Mouse (Mus musculus): Measurements from ENCODE around the gene Sox5.

DNA sequence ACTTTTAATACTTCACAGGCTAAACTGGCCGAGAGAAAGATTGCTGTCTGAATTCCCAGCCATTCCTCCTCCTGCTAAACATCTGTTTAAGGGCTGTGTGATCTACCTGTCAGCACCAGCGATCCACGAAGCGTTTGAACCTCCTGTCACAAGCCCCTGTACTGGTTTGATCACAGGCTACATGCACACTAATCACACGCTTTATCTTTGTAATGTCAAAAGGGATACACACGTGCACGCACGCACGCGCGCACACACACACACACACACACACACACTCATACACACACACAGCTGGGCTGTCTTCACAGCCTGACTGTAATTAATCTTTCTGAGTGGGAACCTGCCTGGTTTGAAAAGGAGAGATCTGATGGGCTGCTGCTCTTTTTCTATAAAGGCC is 784.2 kb downstream of the Sox5 start:
- TF ChIP-seq POLR2A (IDR thresholded peaks at IDR 0.05; ENCODE audit: low read depth, low read length): no peak
- TF ChIP-seq CTCF (IDR thresholded peaks at IDR 0.05; ENCODE audit: borderline replicate concordance, insufficient read depth, low read length): no peak

All from embryonic fibroblast, embryonic 13.5 days (primary cell).